Mouse (Mus musculus): ENCODE results near the gene Krt5.

DNA sequence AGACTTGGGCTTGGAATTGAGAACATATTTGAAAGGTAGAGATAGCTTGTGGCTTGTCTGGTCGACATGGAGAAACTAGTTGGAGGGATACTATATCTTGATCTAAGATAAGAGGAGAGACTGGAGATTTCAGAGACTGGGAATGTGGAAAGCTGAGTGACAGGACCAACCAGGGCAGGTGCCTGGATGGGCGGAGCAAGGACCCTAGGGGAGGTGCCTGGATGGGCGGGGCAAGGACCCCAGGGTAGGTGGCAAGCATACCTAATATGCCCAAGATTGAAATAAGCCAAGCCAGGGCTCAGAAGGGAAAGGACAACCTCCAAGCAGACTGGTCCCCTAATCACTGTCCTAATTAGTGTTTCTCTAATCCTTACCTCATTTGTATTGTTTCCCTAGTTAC, 13.5 kb downstream of the Krt5 start:
- TF ChIP-seq CTCF (IDR thresholded peaks at IDR 0.05; ENCODE audit: low read depth, low read length): no peak
- no peak for TF ChIP-seq POLR2A (IDR thresholded peaks at IDR 0.05; ENCODE audit: insufficient read depth, low read length)
- TF ChIP-seq EP300 (IDR thresholded peaks at IDR 0.05; ENCODE audit: insufficient read depth, low read depth, low read length): no peak
